Mouse (Mus musculus) heart, postnatal 25 days (tissue): ENCODE results near the gene Cys1. TPM values are rescaled to one million over a fixed set of nuclear protein-coding genes. Genes with fewer than 3 reads are reported as not detected.
"Not testable (repeated sequence)": the region's sequence is repeated elsewhere in the genome, so short reads cannot be mapped to it uniquely, and the experiment has no call there.

Experiments
- DNase-seq: peaks from one replicate; pipeline ENCODE4 v3.0.0; 2022; ENCODE audit warnings: low spot score
- intact Hi-C: fragments of 180-260 bp; cut with DNase I; formaldehyde crosslinking; loops from one replicate; pipeline ENCODE4 v1.15.1; 2025
- total RNA-seq, 2 experiments: library from RNA; stranded (reverse); gene quantifications; 2 replicates each; pipeline ENCODE4 v1.2.3; 2021

Cys1 gene
- total RNA-seq, 2 experiments from 2014 or later, result 3.4 to 8.0 TPM

- intact Hi-C loops, result not testable (repeated sequence)
Observed at GRCm38 (mm10) chr12:24701621-24702020, 20.0 kb upstream of the Cys1 start.

GRCm38 (mm10) chr12:24699578-24699977 lies 18.0 kb upstream of the Cys1 start:
- no peak for DNase-seq
- intact Hi-C loops, result loop anchor here (5.0 kb wide), 1 partner anchor 72 kb away; no protein-coding TSS in a partner anchor

More at GRCm38 (mm10) chr12:24701621-24702020, 20.0 kb upstream of the Cys1 start:
- DNase-seq, result not testable (repeated sequence)

GRCm38 (mm10) chr12:24698514-24698913 lies 16.9 kb upstream of the Cys1 start:
- no peak for DNase-seq
- intact Hi-C loops, result loop anchor here (5.0 kb wide), 1 partner anchor 71 kb away; no protein-coding TSS in a partner anchor

- intact Hi-C loops, result loop anchor here (1.0 to 5.0 kb wide), 4 partner anchors 19 to 227 kb away; no protein-coding TSS in a partner anchor
- no peak for DNase-seq
Observed at GRCm38 (mm10) chr12:24697484-24698204, 16.0 kb upstream of the Cys1 start.

- DNase-seq, result peak; percentile 66
- intact Hi-C loops, result loop anchor here (1.0 to 5.0 kb wide), 4 partner anchors 18 to 226 kb away; no protein-coding TSS in a partner anchor
Observed at GRCm38 (mm10) chr12:24696500-24697483, 15.2 kb upstream of the Cys1 start.

- no peak for DNase-seq
- intact Hi-C loops, result no loop called here
Observed at GRCm38 (mm10) chr12:24690351-24690750, 8.7 kb upstream of the Cys1 start.

- DNase-seq, result no peak
- intact Hi-C loops, result no loop called here
Observed at GRCm38 (mm10) chr12:24686696-24687346, 5.2 kb upstream of the Cys1 start.

GRCm38 (mm10) chr12:24686038-24686695 lies 4.6 kb upstream of the Cys1 start:
- intact Hi-C loops, result no loop called here
- DNase-seq, result no peak

GRCm38 (mm10) chr12:24683461-24683860 lies 1.8 kb upstream of the Cys1 start:
- intact Hi-C loops, result loop anchor here (5.0 kb wide), 1 partner anchor 81 kb away; no protein-coding TSS in a partner anchor
- no peak for DNase-seq

- intact Hi-C loops, result loop anchor here (5.0 kb wide), 1 partner anchor 80 kb away; no protein-coding TSS in a partner anchor
- peak; percentile 56 for DNase-seq
Observed at GRCm38 (mm10) chr12:24682563-24682962, 950 bp upstream of the Cys1 start.

- DNase-seq, result no peak
- intact Hi-C loops, result loop anchor here (2.0 to 5.0 kb wide), 2 partner anchors 26 to 78 kb away; no protein-coding TSS in a partner anchor
Observed at GRCm38 (mm10) chr12:24680492-24681285, 924 bp downstream of the Cys1 start.

- intact Hi-C loops, result loop anchor here (2.0 to 5.0 kb wide), 2 partner anchors 25 to 78 kb away; no protein-coding TSS in a partner anchor
Observed at GRCm38 (mm10) chr12:24680096-24680491, 1.5 kb downstream of the Cys1 start.

GRCm38 (mm10) chr12:24662131-24662530 lies 19.5 kb downstream of the Cys1 start:
- no peak for DNase-seq
- intact Hi-C loops, result no loop called here

More at GRCm38 (mm10) chr12:24680096-24680491, 1.5 kb downstream of the Cys1 start:
- peak; percentile 68 for DNase-seq

GRCm38 (mm10) chr12:24661100-24661499 lies 20.5 kb downstream of the Cys1 start:
- intact Hi-C loops, result no loop called here
- no peak for DNase-seq

- no peak for DNase-seq
- intact Hi-C loops, result no loop called here
Observed at GRCm38 (mm10) chr12:24659923-24660322, 21.7 kb downstream of the Cys1 start.

GRCm38 (mm10) chr12:24658998-24659397 lies 22.6 kb downstream of the Cys1 start:
- DNase-seq, result no peak
- intact Hi-C loops, result no loop called here

GRCm38 (mm10) chr12:24656436-24656835 lies 25.2 kb downstream of the Cys1 start:
- no peak for DNase-seq

More at GRCm38 (mm10) chr12:24656436-24656835, 25.2 kb downstream of the Cys1 start:
- intact Hi-C loops, result no loop called here
